Mouse (Mus musculus) spleen, adult 18-20 months (tissue): ENCODE results near the gene Taf8.
A peak's percentile ranks its signal among the peaks of the same experiment; 100 is the strongest.
"Not testable (repeated sequence)": the region's sequence is repeated elsewhere in the genome, so short reads cannot be mapped to it uniquely, and the experiment has no call there.

Experiments used
- DNase-seq, 2 experiments: peaks; one replicate each; pipeline ENCODE4 v3.0.0; 2022; ENCODE audit warnings: mixed read lengths in 2 of 2

Gene Taf8

GRCm38 (mm10) chr17:47516232-47516631, 14.1 kb upstream of the Taf8 start:
- no peak for DNase-seq

DNA sequence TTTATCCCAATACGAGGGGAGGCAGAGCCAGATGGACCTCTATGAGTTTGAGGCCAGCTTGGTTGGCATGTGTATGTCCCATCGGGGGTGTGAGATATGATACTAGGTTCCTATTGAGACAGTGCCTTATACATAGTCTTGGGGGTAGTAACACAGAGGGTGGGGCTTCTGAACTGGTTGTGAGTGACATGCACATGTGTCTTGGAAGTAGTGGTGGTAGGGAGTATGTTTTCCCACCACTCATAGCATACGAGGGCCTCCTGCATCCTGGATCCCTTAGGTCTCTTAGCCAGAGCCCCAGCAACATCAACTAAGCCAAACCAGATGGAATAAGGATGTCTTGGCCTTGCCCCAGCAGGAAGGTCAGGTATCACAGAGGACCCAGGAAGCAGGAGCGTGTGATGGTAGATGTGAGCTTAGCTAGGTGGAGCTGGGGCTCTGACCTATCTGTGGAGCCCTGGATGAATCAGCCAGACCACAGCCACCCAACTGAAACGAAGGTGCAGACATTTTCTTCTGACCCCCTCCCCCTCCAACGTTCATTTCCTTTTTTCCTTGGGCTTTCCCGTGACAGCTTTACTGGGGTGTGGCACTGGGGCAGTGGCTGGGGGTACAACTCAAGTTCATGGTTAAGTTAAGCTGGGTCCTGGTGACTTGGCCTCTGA, 13.2 kb upstream of the Taf8 start:
- DNase-seq = no peak

DNA sequence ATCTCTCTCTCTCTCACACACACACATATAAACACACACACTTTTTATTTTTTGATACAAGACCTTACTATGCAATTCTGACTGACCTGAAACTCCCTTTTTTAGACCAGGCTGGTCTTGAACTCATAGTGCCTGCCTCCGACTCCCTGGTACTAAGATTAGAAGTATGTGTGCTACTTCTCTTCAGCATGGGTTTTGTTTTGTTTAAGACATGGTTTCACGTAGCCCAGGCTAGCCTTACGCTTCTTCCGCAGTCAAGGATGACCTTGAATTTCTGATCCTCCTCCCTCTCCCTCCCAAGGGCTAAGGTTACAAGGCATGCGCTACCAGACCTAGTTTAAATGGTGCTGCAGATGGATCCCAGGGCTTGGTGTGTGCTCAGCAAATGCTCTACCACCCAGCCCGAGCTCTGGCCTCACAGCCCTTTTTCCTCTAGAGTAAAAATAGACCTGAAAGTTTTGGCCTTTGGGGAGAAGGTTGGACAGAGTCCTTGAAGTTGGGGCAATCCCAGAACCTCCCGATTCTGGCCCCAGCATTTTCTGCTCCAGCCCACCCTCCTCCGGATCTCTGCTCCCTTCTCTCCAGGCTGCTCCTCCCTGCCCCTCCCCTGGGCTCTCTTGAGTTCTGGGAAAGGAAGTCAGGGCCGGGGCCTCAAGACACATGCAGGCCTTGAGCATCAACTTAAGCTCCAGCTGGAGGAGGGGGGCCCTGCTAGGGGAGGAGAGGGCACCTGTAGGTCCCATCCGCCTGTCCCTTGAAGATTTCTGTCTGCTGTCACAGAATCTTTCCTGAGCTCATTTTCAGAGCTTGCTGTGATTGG, 11.1 kb upstream of the Taf8 start:
- DNase-seq = no peak

DNA sequence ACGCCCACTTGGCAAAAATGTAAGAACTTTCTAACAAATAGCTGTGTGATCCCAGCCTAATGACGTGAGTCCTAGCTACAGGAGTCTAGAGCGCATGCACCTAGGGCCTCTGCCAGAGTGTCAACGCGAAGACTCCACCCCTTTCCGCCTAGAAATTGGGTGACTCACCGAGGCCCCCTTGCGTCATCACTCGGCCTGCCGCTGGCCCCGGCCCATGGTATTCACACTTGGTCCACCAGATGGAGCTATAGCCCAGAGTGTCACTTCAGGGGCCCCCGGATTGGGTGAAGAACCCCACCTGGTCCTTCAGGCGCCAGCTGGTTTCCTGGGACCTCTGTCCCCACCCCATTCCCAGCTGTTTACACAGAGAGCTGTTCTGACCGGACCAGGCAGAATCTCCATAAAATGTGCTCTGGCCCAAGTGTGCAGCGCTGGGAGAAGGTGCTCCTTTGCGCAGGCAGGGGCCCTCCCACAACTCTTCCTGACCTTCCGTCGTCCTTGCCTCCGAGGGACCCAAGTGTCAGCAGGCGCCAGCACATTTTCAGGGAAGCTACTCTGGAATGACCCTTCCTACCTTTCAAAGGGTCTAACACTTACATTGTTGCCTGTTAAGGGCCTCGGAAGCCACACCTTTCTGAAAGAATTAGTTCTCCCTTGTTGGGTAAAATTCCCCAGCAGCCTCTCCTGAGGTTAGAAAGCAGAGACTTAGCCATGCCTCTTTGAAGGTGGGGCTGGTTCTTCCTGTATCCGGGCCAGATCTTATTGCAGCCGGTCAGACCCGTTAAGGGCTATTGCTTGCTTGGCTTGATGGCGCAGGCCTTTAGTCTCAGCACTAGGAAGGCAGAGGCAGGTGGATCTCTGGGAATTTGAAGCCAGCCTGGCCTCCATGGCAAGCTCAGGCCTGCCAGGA, 9.3 kb upstream of the Taf8 start:
- peak; percentile 93 to 97 for DNase-seq

DNA sequence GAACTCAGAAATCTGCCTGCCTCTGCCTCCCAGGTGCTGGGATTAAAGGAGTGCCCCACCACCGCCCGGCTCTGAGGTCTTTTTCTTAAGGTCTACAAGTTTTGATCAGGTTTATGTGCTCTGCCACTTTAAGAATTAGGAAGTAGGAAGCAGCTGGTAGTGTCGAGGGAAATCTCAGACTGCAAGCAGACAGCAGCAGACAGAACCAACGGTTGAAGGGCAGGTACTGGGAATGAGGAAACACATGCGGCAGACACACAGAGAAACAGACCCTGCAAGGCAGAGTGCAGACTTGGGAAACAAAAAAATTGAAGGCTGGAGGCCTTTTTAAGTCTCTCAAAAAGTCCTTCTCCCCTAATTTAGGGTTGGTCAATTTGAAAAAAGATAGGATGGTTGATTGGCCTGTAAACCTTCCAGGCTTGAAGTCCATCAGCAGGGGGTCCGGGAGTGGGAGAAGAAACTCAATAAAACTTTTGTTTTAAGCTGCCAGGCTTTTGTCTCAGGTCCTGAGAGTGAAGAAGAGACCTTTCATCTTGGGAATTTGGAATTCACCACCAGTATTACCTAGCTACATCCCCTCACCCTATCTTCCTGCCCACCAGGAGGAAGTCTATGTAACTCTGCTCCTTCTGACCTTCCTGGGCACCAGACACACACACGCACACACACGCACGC, 7.1 kb upstream of the Taf8 start:
- DNase-seq = peak in 1 of 2 experiments; percentile 44

DNA sequence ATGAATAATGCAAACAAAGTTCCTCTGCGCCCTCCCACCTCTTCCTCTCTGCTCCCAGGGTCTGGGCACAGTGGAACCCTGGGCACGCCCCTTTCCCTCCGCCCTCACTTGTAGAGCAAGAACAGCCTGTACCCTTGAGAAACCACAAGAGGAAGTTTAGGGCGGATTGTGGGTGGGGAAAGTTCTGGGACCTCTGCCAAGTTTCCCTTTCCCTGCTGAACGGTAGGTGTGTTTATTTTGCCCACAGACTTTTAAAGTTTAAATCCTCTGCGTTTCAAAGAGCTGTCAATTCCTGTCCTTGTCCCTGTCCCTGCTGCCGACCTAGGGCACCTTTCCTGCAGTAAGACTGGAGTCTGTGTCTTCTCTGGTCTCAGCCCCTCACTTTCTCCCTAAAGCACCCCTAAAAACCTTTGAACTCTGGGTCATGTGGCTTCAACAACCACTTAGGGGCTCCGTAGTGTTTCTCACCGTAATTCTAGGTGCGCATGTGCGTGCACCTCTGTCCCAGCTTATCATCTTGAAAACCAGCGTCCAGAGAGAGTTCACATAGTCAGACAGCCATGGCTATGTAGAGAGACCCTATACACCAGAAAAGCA, 6.0 kb upstream of the Taf8 start:
- peak; percentile 95 to 98 for DNase-seq

DNA sequence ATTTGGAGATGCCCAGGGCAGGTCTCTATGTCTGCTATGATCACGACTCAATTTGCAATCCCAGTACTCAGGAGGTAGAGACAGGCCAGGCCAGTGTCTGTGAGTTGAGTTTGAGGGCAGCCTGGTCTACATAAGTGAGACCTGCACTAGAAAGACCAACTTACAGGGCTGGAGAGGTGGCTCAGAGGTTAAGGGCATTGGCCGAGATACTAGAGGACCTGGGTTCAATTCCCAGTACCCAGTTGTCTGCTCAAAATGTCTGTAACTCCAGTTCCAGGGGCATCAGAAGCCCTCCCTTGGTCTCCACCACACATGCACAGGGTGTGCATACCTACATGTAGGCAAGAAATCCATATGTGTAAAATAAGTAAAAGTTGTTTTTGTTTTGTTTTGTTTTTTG, 5.4 kb upstream of the Taf8 start:
- DNase-seq = no peak

DNA sequence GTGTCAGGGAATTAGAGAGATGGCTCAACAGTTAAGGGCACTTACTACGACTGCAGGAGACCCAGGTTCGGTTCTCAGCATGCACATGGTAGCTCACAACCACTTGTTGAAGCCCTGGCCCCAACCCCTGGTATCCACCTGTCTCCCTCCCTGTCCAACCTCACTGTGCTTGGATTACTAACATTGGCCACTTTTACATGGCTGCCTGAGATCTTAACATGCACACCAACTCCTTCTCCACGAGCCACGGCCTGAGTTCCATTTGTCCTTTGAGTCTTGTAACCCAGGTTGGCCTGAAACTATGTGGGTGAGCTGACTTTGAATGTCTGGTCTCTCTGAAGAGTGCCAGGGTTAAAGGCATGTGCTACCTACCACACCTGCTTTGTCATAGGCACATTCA, 4.6 kb upstream of the Taf8 start:
- no peak for DNase-seq

DNA sequence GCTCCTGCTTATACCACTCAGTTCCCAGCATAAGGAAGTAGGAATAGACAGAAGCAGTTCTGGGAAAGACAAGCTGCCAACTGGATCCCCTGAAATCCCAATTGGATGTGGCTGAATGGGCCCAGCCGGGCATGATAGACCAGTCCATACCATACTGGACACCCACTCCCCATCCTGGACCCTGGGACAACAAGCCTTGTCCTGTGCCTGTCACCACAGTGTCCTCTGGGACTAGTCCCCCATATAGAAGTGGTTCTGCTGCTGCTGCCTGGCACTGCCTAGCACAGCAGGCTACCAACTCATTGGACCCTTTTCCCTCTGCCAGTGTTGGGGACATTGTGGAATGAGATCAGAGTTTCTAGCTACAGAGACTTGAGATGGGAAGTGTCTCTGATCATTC, 4.0 kb upstream of the Taf8 start:
- no peak for DNase-seq

GRCm38 (mm10) chr17:47505566-47505965, 3.5 kb upstream of the Taf8 start:
- DNase-seq = peak in 1 of 2 experiments; percentile 10

DNA sequence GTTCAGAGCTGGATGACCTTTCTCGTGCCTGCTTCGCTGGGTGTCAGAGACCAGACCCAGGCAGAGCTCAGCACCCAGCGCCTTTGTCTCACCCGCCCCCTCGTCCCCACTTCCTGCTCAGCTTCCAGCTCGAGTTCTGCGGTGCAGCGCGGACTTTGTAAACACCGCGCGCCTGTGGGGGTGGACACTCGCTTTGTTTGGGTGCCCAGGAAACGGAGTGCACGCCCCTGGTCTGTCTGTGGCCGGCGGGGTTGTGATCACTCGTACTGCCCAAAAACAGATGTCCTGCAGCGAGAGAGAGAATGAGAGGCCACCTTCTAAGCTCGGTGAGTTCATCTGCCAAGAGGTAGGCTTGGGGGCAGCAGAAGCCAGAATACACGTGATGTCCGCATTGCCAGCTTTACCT, 2.9 kb upstream of the Taf8 start, which contains the start of gene Ccnd3:
Ccnd3 (plus strand) TSS at position 111 of the 406 bp plus-strand sequence.
- peak; percentile 85 to 88 for DNase-seq

DNA sequence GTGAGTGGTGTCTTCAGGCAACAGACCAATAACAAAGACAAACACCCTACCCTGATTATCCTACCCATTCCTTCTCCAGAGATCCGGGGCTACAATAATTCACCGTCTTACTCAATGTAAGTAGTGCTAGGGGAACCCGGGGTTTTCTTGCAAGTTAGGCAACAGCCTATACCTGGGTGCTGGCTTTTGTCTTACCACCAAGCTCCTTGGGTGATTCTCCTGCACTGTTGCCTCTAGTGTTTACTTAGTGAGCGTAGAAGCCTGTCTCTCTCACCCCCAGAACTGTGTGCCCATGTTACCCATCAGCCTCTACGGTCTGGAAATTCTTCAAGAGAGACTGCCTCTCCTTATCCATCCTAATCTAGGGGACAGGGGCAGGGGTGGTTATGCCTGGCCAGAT, 2.1 kb upstream of the Taf8 start:
- no peak for DNase-seq

DNA sequence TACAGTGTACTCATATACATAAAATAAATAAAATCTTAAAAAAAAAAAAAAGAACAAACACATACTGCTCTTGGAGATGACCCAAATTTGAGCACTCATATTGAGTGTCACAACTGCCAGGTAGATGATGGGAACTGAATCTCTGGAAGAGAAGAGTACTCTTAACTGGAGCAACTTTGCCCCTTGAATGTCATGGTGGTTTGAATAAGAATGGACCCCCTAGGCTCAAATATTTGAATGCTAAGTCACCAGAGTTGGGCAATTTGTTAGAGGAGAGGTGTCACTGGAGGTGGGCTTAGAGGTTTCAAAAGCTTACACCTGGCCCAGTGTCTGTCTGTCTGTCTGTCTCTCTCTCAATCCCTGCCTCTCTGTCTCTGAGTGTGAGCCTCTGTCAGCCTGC, 1.6 kb upstream of the Taf8 start:
- no peak for DNase-seq

- not testable (repeated sequence) for DNase-seq
Measured at GRCm38 (mm10) chr17:47502707-47503045, 584 bp upstream of the Taf8 start.

GRCm38 (mm10) chr17:47501531-47501930, 561 bp downstream of the Taf8 start:
- DNase-seq = no peak

- no peak for DNase-seq
Measured at GRCm38 (mm10) chr17:47494132-47494531, 8.0 kb downstream of the Taf8 start.

- DNase-seq = no peak
Measured at GRCm38 (mm10) chr17:47493653-47494052, 8.4 kb downstream of the Taf8 start.

GRCm38 (mm10) chr17:47492731-47493130, 9.4 kb downstream of the Taf8 start:
- no peak for DNase-seq

GRCm38 (mm10) chr17:47490791-47491190, 11.3 kb downstream of the Taf8 start:
- no peak for DNase-seq

GRCm38 (mm10) chr17:47485791-47486190, 16.3 kb downstream of the Taf8 start:
- DNase-seq = no peak

GRCm38 (mm10) chr17:47484993-47485392, 17.1 kb downstream of the Taf8 start:
- no peak for DNase-seq

DNA sequence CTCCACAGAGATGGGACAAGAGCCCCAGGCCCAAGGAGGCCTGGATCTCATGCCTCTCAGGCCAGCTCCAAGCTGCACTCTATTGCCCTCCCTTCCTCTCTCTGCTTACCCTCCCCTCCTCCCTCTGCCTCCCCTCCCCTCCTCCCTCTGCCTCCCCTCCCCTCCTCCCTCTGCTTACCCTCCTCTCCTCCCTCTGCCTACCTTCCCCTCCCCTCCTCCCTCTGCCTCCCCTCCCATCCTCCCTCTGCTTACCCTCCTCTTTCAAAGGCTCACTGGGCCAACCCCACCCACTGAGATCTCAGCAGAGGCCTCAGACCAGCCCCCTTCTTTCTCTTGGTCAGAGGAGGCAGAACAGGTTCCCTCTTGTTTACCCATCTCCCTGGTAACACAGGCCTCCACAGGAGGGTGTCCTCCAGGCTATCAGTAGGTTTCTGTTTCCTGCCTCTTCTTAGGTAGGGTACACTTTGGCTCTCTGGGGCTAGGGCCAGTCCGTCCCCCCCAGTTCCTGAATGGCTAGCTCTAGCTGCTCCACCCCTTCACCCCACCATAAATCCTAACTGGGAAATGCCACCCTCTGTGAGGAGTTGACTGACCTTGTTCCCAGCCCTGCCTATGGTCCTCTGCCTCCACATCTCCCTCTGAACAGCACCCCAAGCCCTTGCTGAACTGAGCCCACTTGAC, 17.7 kb downstream of the Taf8 start:
- DNase-seq = no peak
